Mouse (Mus musculus) CH12.LX (cell line): Measurements from ENCODE around the gene Kcnj4.

ENCODE experiments used
- CHD2 ChIP-seq: IDR thresholded peaks from 2 replicates; pipeline ENCODE4 v1.6.1; 2011; ENCODE audit warnings: low read length, improper control_type of control experiment
- CTCF ChIP-seq, 2 experiments: IDR thresholded peaks in 1 of 2; conservative IDR thresholded peaks in 1 of 2; 2 replicates each; pipeline ENCODE4 v1.5.1; 2011 to 2012; ENCODE audit warnings: low read depth in 2 of 2, low read length in 2 of 2, improper control_type of control experiment in 1 of 2, inconsistent platforms in 1 of 2, mild to moderate bottlenecking in 1 of 2, moderate library complexity in 1 of 2
- EP300 ChIP-seq: IDR thresholded peaks from 2 replicates; pipeline ENCODE4 v1.6.1; 2011; ENCODE audit warnings: low read length, improper control_type of control experiment
- NELFE ChIP-seq: IDR thresholded peaks from 2 replicates; pipeline ENCODE4 v1.6.1; 2011; ENCODE audit warnings: low read depth, low read length, improper control_type of control experiment
- POLR2A ChIP-seq: IDR thresholded peaks from 2 replicates; pipeline ENCODE4 v1.6.1; 2011; ENCODE audit warnings: low read depth, mild to moderate bottlenecking, improper control_type of control experiment, low read length
- TBP ChIP-seq: conservative IDR thresholded peaks from 2 replicates; pipeline ENCODE4 v1.6.1; 2011; ENCODE audit warnings: low read depth, low read length, improper control_type of control experiment
- ZC3H11A ChIP-seq: IDR thresholded peaks from 2 replicates; pipeline ENCODE4 v1.6.1; 2012; ENCODE audit warnings: low read depth, mild to moderate bottlenecking, inconsistent platforms, low read length, improper control_type of control experiment

DNA sequence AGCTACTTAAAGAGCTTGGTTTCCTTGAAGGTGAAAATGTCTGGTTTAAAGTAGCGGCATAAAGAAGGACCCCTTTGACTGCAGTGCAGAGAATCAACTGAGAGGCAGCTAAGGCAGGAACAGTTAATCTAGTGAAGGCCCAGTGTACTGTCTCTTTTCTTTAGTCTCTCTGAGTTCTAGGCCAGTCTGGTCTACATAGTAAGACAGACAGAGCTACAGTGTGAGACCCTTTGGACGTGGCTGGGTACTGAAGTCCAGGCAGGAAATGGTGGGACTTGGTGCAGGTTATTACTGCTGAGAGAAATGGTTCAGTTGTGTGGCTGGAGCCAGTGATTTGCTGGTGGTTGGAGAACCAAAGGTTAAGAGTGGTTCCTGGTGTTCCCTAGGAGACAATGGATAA is 43.2 kb upstream of the Kcnj4 start:
- no peak for TF ChIP-seq EP300
- TF ChIP-seq CTCF (conservative IDR thresholded peaks at IDR 0.05 in 1 of 2, IDR thresholded peaks at IDR 0.05 in 1 of 2; ENCODE audit: low read depth in 2 of 2, low read length in 2 of 2) = no peak
- TF ChIP-seq POLR2A = no peak
- TF ChIP-seq ZC3H11A = no peak
- no peak for TF ChIP-seq CHD2
- no peak for TF ChIP-seq NELFE
- no peak for TF ChIP-seq TBP
